Mouse (Mus musculus): ENCODE data around the gene Ccr8. TPM values are rescaled to one million over a fixed set of nuclear protein-coding genes. Genes with fewer than 3 reads are reported as not detected.
"Not testable (repeated sequence)": the region's sequence is repeated elsewhere in the genome, so short reads cannot be mapped to it uniquely, and the experiment has no call there.

Ccr8 gene
- polyA plus RNA-seq, 1 experiment from 2014 or later, result 1.4 TPM

- Histone ChIP-seq H3K4me2 (no peak overlapping the region), H3K27ac (no peak overlapping the region), H3K9ac (no peak overlapping the region), H3K4me3 (replicated peaks) (no peak overlapping the region), H3K4me1 (no peaks in the 10 kb centered on the region), H3K9me3 (no peaks in the 10 kb centered on the region), H3K36me3 (no peaks in the 10 kb centered on the region), H3K27me3 (replicated peaks) (no peaks in the 10 kb centered on the region)
- no peak for ATAC-seq (ENCODE audit: insufficient read depth, low FRiP score, low read depth)
- WGBS, result 83% methylated on average over 13 of the region's 13 CpGs
These were observed 1.8 kb downstream of the Ccr8 start for GRCm38 (mm10) chr9:120093701-120094100.

GRCm38 (mm10) chr9:120095886-120096285, 4.0 kb downstream of the Ccr8 start:
- H3K27ac ChIP-seq, result no peak overlapping the region
- ATAC-seq (ENCODE audit: insufficient read depth, low FRiP score, low read depth), result no peak
- 60% methylated on average over 7 of the region's 7 CpGs for WGBS

GRCm38 (mm10) chr9:120098682-120099081, 6.8 kb downstream of the Ccr8 start:
- no peaks in the 10 kb centered on the region for H3K9me3 ChIP-seq
- WGBS, result 24% methylated on average over 7 of the region's 7 CpGs
- no peak overlapping the region for H3K4me2 ChIP-seq
- no peak overlapping the region for H3K27ac ChIP-seq
- no peaks in the 10 kb centered on the region for H3K27me3 ChIP-seq (replicated peaks)
- H3K9ac ChIP-seq, result no peak overlapping the region
- no peak; the same call in 1 of the 2 replicates for ATAC-seq (ENCODE audit: insufficient read depth, low FRiP score, low read depth)
- H3K4me1 ChIP-seq, result no peaks in the 10 kb centered on the region
- no peaks in the 10 kb centered on the region for H3K36me3 ChIP-seq
- no peak overlapping the region for H3K4me3 ChIP-seq (replicated peaks)

More at GRCm38 (mm10) chr9:120095886-120096285, 4.0 kb downstream of the Ccr8 start:
- Histone ChIP-seq H3K9ac (no peak overlapping the region), H3K27me3 (replicated peaks) (no peaks in the 10 kb centered on the region), H3K4me2 (no peak overlapping the region), H3K9me3 (no peaks in the 10 kb centered on the region), H3K4me1 (no peaks in the 10 kb centered on the region), H3K36me3 (no peaks in the 10 kb centered on the region), H3K4me3 (replicated peaks) (no peak overlapping the region)

DNA sequence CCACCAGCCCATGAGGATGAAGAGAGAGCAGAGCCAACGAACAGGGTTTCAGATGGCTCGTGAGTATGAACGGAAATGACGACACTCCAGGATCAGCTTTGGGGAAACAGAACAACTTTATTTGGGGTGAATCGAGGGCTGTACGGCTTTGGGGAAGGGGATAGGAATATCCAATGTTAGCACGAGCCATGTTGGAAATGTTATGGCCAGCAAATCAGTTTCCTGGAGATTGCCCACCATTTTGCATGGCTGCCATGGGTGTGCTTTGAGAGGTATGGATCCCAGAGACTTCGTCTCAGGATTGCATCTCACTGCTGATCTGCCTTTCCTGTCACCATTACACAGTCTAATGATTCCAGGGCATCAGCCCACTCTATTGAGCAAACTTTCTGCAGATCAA, 7.4 kb downstream of the Ccr8 start:
- Histone ChIP-seq H3K4me3 (replicated peaks) (no peak overlapping the region), H3K4me1 (no peaks in the 10 kb centered on the region), H3K36me3 (no peaks in the 10 kb centered on the region), H3K4me2 (no peak overlapping the region), H3K27me3 (replicated peaks) (no peaks in the 10 kb centered on the region), H3K9me3 (no peaks in the 10 kb centered on the region), H3K27ac (no peak overlapping the region), H3K9ac (no peak overlapping the region)
- 86% methylated on average over 8 of the region's 8 CpGs for WGBS
- no peak for ATAC-seq (ENCODE audit: insufficient read depth, low FRiP score, low read depth)

DNA sequence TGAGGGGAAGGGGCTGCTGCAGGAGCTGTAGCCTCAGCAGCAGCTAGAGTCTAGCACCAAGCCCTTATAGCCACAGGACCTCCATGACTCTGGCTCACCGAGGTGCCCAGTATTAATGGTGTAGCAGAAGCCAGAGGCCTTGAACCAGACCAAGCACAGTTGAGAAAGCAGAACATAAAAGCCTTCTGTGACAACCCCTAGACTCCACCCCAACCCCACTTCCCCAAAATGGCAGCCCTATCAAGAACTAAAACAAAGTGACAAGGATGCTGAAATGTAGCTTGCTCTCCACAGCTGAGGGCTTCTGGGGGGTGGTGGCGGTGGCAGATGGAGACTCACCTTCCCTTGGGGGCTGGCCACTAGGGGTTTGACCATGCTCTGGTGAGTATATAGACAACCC, 9.3 kb downstream of the Ccr8 start:
- Histone ChIP-seq H3K4me1 (no peaks in the 10 kb centered on the region), H3K9me3 (no peaks in the 10 kb centered on the region), H3K27me3 (replicated peaks) (no peaks in the 10 kb centered on the region), H3K4me3 (replicated peaks) (no peak overlapping the region), H3K27ac (no peak overlapping the region), H3K4me2 (no peak overlapping the region), H3K9ac (no peak overlapping the region), H3K36me3 (no peaks in the 10 kb centered on the region)
- no peak for ATAC-seq (ENCODE audit: insufficient read depth, low FRiP score, low read depth)
- 85% methylated on average over 2 of the region's 2 CpGs for WGBS

DNA sequence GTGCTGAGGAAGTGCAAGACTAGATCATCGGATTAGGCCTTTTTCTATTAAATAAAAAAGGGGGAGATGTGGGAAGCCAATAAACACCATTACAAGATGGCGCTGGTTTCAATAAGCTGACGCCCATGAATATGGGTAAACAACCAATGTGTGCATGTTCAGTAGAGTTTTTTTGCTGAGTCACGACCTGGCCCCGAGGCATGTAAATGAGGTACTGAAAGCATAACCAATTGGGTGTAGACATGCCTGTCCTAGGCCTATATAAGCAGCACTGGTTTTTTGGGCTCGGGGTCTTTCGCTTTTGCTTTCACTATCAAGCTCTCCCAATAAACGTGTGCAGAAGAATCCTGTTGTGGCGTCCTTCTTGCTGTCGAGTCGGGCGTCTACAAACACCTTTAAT, 17.0 kb downstream of the Ccr8 start:
- H3K9ac ChIP-seq; H3K4me2 ChIP-seq; ATAC-seq (ENCODE audit: insufficient read depth, low FRiP score, low read depth); H3K9me3 ChIP-seq; H3K36me3 ChIP-seq; H3K4me3 ChIP-seq (replicated peaks); H3K27ac ChIP-seq; H3K27me3 ChIP-seq (replicated peaks); H3K4me1 ChIP-seq: not testable (repeated sequence)
- 91% methylated on average over 12 of the region's 12 CpGs for WGBS

- peaks cover 6% of the 10 kb centered on the region for H3K4me1 ChIP-seq
- peak; percentile 92 for ATAC-seq (ENCODE audit: insufficient read depth, low FRiP score, low read depth)
- peak within 1 kb of the TSS; percentile 74 for H3K9ac ChIP-seq
- no peaks in the 10 kb centered on the region for H3K9me3 ChIP-seq
- no peaks in the 10 kb centered on the region for H3K36me3 ChIP-seq
- no peaks in the 10 kb centered on the region for H3K27me3 ChIP-seq (replicated peaks)
- peak within 1 kb of the TSS; percentile 92 for H3K4me3 ChIP-seq (replicated peaks)
- H3K27ac ChIP-seq, result peak within 1 kb of the TSS; percentile 98
- under 1% methylated on average over 62 of the region's 62 CpGs for WGBS
- H3K4me2 ChIP-seq, result peak within 1 kb of the TSS; percentile 89
These were observed 18.5 kb downstream of the Ccr8 start, which contains the start of gene Slc25a38 for GRCm38 (mm10) chr9:120110211-120111018. Slc25a38 (plus strand) TSS chr9:120110374.

DNA sequence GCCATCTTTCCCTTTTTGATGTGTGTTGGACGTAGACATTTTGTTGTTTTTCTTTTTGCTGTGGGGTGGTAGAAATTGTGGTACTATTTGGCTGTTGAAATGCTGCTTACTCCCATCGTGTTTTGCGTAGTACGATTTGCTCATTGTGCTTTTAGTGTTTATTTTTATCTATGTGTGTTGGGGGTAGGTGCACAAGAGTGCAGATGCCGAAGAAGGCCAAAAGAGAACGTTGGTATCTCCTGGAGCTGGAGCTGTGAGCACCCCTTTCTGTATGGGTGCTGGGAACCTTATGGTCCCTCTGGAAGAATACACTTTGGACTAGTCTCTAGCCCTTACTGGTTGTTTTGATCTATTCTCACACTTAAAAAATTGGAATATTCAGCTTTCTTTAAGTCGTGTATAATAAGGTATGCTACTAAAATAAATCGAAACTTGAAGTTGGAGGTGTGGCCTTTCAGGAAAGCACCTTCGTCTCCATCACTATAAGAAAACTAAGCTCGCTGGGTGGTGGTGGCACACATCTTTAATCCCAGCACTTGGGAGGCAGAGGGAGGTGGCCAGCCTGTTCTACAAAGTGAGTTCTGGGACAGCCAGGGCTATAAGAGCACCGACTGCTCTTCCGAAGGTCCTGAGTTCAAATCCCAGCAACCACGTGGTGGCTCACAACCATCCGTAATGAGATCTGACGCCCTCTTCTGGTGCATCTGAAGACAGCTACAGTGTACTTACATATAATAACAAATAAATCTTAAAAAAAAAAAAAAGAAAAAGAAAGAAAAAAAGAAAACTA, 19.4 kb downstream of the Ccr8 start:
- H3K4me3 ChIP-seq (replicated peaks), result peak overlapping the region; percentile 92
- 75% methylated on average over 15 of the region's 15 CpGs for WGBS
- no peak overlapping the region for H3K9ac ChIP-seq
- no peaks in the 10 kb centered on the region for H3K9me3 ChIP-seq
- H3K27me3 ChIP-seq (replicated peaks), result no peaks in the 10 kb centered on the region
- peaks cover 9% of the 10 kb centered on the region for H3K4me1 ChIP-seq
- H3K27ac ChIP-seq, result peak overlapping the region; percentile 98
- no peak for ATAC-seq (ENCODE audit: insufficient read depth, low FRiP score, low read depth)
- peak overlapping the region; percentile 89 for H3K4me2 ChIP-seq
- no peaks in the 10 kb centered on the region for H3K36me3 ChIP-seq

DNA sequence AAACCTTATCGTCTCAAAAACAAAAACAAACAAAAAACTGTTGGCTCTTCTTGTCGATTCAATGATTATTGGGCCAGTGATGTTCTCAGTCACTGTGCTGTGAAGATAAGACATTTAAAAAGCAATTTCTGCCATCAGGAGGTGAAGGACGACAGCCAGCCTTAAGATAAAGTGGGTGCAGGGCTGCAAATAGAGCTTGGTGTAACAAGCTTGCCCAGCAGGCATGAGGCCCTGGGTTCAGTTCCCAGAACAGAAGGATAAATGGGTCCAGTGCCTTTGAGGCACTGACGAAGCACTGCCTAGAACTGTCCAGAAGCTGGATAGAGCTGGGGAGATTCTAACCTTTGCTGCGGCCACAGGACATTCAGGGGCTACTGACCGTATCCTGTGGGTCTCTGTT, 20.6 kb downstream of the Ccr8 start:
- ATAC-seq (ENCODE audit: insufficient read depth, low FRiP score, low read depth), result peak; percentile 5; the same call in 1 of the 2 replicates
- Histone ChIP-seq H3K4me2 (no peak overlapping the region), H3K36me3 (0 out of 2 replicates have a peak, but pooled peaks cover 3% of the 10 kb centered on the region), H3K9ac (no peak overlapping the region), H3K4me3 (replicated peaks) (no peak overlapping the region), H3K27me3 (replicated peaks) (no peaks in the 10 kb centered on the region), H3K9me3 (no peaks in the 10 kb centered on the region), H3K4me1 (peaks cover 9% of the 10 kb centered on the region), H3K27ac (no peak overlapping the region)
- 83% methylated on average over 6 of the region's 6 CpGs for WGBS

DNA sequence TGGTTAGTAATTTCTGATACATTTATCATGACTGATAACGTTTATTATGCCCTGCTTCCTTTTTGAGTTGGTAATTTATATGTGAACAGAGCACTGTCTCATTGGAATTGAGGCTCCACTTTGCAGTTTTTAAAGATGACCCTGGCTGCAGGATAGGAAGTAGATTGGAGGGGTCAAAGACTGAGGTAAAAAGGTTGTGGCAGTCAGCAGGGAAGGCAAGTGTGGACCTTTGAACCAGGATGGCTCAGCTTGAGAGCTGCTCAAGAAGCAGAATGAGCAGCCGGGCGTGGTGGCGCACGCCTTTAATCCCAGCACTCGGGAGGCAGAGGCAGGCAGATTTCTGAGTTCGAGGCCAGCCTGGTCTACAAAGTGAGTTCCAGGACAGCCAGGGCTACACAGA, 21.5 kb downstream of the Ccr8 start:
- no peaks in the 10 kb centered on the region for H3K27me3 ChIP-seq (replicated peaks)
- no peak overlapping the region for H3K9ac ChIP-seq
- peaks cover 9% of the 10 kb centered on the region for H3K4me1 ChIP-seq
- H3K9me3 ChIP-seq, result no peaks in the 10 kb centered on the region
- H3K36me3 ChIP-seq, result peaks cover 12% of the 10 kb centered on the region; the same call in 1 of the 2 replicates
- 87% methylated on average over 7 of the region's 7 CpGs for WGBS
- H3K4me2 ChIP-seq, result no peak overlapping the region
- no peak overlapping the region for H3K4me3 ChIP-seq (replicated peaks)
- no peak for ATAC-seq (ENCODE audit: insufficient read depth, low FRiP score, low read depth)
- no peak overlapping the region for H3K27ac ChIP-seq

GRCm38 (mm10) chr9:120114051-120114788, 22.3 kb downstream of the Ccr8 start:
- Histone ChIP-seq H3K27ac (no peak overlapping the region), H3K4me2 (no peak overlapping the region), H3K4me1 (peaks cover 9% of the 10 kb centered on the region), H3K4me3 (replicated peaks) (no peak overlapping the region), H3K27me3 (replicated peaks) (no peaks in the 10 kb centered on the region), H3K9me3 (no peaks in the 10 kb centered on the region), H3K9ac (no peak overlapping the region), H3K36me3 (peaks cover 16% of the 10 kb centered on the region; the same call in 1 of the 2 replicates)
- ATAC-seq (ENCODE audit: insufficient read depth, low FRiP score, low read depth), result no peak
- 84% methylated on average over 16 of the region's 17 CpGs for WGBS

Data from stomach, embryonic 15.5 days (tissue).